Mouse (Mus musculus) kidney, postnatal 10 days (tissue): Measurements from ENCODE around the gene AI661453.
"Not testable (repeated sequence)": the region's sequence is repeated elsewhere in the genome, so short reads cannot be mapped to it uniquely, and the experiment has no call there.

Experiments
- DNase-seq: peaks from one replicate; pipeline ENCODE4 v3.0.0; 2021; ENCODE audit warnings: mixed read lengths

Gene AI661453

DNA sequence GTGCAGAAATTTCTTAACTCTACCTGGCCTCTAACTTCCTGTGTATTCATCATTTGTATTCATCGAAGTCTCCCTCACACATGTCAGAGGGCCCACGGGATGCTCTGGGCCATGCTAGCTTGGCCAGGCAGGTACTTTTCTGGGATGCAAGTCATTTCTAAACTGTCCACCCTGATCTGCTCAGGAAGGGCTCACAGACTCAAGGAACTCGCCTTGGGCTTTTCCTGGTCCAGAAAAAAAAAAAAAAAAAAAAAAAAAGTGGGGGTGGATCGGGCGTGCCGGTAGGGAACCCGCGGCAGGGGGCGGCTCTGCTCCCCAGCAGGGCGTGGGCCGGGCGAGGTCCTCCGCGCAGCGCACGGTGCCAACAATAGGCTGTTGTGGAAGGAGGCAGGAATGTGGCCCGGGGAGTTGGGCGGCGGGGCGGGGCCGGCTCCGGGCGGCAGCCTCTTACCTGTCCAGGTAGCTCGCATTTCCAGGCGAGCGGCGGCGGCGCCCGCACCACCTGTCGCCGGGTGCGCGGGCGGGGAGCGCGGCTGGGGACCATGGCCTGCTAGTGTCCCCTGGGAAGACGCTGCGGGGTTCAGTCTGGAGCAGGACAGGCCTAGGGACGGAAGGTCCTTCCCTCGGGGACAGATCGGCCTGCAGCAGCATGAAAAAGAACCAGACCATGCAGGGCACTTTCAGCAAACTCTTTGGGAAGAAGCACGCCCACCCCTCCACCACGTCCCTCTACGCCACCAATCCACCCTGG lies at the start of gene AI661453:
Gene AI661453 (plus strand): TSS at position 460 of the 751 bp plus-strand sequence.
- DNase-seq: peak; percentile 81

DNA sequence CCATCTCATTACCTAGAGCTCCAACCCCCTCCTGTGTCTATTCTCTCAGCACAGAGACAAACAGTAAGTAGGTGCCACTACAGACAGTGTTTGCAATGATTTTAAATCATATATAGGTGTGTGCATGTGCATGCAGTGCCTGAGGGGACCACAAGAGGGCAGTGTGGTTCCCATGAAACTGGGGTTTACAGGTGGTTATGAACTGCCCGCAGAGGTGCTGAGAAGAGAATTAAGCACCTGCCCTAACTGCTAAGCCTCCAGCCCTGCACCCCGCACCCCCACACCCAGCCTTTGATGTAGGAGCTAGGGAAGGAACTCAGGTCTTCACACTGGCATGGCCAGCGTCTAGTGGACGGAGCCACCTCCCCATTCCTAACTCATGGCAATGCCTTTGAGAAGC lies 49.8 kb upstream of the AI661453 start:
- DNase-seq: peak; percentile 77

DNA sequence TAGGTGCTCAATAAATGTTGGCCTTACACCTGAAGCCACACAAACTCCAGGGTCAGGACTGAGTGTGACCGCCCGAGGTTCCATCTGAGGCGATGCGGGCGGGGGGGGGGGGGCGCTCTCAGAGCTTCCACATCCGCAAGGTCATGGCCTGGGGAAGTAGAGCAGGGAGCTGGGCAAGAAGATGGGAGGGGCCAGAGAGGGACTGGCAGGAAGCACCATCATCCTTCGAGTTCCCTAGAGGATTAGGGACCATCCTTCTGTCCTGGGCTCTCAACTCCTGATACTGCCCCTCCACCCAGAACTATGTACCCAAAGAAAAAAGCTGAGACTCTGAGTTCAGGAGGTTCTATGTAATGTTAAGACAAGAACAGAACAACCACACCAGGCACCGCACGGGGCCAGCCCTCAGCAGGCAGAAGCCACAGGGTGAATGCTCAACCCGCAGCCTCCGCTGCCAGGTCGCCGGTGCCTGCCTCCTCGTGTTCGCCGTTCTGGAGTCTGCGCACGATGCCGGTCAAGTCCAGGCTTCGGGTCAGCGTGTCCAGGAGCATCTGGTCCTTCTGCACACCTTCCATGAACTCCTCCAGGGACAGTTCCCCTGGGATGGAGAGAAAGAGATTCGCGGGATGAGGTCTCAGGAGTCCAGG lies 42.1 kb upstream of the AI661453 start:
- peak; percentile 43 for DNase-seq

DNA sequence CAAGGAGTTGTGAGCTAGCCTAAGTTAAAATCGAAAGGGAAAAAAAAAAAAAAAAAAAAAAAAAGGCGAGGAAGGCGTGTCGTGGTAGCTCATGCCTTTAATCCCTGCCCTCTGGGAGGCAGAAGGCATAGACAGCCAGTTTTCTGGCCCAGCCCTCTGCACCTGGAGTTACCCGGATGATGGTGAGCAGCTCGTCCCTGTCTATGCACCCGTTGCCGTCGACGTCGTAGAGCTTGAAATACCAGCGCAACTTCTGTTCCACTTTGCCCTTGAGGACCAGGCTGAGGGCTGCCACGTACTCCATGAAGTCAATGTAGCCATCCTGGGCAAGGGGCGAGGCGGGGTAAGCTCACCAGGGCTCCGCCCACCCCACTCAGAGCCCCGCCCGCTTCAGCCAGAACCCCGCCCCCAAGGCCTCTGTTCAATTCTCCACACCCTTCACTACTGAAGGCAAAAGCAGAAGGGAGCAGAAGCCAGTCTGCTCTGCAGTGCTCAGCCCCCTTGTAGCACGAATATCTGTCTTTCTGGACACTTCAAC lies 41.0 kb upstream of the AI661453 start:
- DNase-seq: peak; percentile 73

DNA sequence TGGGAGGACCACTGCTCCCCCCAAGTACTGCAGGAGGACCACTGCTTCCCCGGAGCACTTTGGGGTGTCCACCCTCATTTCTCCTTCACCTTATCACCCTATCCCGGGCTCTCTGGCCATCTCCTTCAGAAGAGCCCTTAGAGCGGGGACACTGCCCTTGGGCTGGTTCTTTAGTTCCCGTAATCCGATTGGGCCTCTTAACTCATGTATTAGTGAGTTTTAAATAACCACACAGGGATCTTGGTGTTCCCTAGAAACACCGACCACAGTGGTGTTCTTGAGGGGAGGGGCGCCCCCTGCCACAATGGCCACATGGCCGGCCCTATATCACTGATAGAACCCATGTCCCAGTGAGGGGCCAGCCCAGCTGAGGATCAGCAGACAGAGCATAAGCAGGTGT lies 37.3 kb upstream of the AI661453 start:
- DNase-seq: no peak

DNA sequence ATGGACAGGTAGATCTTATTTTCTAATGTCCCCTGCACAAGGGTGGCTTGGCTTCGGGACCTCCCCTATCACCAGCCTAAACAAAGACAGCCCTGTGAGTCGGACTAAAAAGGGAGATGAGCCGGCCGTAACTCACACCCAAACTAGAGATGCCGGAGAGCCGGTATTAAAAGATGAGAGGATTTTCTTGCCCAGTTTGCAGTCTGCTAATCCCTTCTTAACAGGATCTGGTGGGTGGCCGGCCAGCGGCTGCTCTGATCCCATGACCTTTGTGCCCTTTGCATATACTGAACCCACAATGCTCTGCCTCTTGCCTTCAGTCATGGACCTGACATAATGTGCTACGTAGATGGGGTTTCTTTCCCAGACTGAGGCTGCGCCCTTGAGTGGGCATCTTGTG lies 36.0 kb upstream of the AI661453 start, which contains the start of gene Guca1a:
Gene Guca1a (minus strand): TSS at position 134 of the 400 bp plus-strand sequence.
- DNase-seq: no peak

DNA sequence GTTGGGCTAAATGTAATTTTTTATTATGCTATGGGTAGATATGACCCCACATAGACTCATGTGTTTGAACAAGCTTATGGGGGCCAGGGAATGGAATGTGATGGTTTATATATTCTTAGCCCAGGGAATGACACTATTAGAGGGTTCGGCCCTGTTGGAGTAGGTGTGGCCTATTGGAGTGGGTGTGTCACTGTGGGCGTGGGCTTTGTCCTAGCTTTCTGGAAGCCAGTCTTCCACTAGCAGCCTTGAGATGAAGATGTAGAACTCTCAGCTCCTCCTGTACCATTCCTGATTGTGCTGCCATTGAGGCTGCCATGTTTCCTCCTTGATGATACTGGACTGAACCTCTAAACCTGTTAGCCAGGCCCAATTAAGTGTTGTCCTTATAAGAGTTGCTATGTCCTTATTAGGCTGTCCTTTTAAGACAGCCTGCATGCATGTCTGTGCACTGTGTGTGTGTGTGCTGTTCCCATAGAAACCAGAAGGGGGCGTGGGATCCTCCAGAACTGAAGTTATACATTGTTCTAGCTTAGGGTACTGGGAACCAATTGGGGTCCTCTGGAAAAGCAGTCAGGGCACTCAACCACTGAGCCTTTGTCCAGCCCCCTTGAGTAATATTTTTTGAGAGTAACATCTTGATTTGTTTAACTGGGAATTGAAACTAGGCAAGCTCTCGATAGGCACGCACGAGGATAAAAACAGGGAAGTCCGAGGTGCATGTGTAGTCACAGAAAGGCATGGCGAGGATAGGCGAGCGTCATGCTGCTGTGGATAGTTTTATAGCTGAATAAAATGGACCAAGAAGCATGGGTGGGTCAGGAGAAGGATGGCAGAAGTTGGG lies 28.5 kb upstream of the AI661453 start:
- DNase-seq: no peak

DNA sequence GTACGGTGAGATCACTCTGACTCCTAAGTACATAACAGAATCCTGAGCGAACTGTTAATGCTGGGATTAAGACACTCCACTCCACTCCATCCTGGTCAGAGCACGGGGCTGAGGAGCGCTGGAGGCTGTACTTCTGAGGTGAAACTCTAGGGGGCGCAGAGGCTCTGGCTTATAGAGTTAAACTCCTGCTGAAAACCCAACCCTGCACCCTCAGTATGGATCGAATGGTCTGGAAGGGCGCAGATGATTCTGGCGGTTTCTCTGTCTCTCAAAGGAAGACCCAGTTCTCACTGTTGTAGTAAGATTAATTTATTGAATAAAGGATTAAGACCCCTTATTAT lies 27.9 kb upstream of the AI661453 start:
- DNase-seq: peak; percentile 86

DNA sequence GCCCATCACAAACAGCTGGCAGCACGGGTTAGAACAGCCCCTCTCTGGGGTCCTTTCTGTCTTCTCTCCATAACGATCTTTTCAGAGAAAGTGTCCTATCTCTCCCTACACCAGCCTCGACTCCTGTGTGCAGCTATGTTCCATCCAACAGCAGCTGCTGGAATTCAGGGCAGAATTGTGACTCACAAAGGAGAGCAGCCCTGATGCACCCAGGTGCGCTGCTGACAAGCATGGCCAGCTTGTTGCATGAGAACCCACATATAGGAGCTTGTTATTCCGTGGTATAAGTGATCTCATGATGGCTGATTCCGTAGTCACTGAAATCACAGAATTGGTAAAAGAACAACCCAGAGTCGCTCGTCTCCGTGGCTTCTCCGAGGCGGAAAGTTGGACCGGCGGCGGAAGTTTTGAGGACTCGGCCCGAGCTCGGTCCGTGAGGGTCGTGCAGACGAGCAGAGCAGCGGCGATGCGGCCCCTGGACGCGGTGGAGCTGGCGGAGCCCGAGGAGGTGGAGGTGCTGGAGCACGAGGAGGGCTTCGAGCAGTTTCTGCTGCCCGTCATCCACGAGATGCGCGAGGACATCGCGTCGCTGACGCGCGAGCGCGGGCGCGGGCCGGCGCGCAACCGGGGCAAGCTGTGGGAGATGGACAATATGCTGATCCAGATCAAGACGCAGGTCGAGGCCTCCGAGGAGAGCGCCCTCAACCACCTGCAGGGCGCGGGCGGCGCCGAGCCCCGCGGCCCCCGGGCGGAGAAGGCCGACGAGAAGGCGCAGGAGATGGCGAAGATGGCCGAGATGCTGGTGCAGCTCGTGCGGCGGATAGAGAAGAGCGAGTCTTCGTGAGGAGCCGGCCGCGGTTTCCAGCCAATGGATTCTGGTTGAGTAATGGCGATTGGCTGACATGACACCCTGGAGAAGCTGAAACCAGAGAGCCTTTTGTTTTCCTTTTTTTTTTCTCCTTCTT lies 26.2 kb upstream of the AI661453 start:
- DNase-seq: peak; percentile 29

DNA sequence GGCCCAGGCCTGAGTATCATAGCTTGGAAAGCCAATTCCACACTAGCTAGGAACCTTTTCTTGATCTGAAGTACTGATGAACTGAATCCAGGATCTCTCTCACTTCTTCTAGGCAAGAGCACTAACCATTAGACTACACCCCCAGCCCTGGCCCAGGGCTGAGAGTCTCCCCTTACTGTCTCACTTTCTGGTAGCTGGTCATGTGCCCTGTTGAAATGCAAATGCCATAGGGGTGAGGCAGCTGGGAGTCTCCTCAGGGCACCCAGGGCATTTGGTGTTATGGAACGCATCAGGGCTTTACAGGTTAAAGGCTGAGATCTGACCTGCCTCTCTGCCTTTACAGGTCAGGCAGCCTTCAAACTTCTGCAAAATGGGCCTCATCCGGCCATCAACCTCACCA lies 16.2 kb upstream of the AI661453 start:
- DNase-seq: no peak

DNA sequence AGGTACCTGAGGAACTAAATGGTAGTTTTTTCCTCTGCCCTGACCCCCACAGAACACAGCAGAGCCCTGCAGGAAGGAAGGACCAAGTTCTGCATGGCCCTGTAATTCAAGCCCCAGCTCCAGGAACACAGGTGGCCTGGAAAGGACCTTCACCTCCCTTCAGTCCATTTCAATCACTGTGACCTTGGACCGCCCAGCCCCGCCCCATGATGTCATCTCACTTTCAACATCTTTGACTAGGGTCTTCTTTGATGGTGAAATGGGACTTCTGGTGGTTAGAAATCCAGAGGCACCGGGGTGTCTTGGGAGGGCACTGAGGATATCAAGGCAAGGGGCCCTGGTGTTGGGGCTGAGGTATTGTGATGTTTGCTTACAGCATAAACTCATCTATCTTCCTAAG lies 14.8 kb upstream of the AI661453 start:
- no peak for DNase-seq

DNA sequence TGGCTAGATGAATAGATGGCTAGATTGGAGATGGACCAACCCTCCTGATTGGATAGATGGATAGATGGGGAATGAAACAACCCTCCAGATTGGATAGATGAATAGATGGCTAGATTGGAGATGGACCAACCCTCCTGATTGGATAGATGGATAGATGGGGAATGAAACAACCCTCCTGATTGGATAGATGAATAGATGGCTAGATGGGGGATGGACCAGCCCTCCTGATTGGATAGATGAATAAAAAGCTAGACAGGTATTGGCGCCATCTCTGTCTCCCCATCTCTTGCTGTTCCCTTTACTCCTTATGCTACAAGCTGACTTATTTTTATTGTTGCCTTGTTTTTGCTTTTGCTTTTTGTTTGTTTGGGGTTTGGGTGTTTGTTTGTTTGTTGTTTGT lies 13.8 kb upstream of the AI661453 start:
- DNase-seq: not testable (repeated sequence)

DNA sequence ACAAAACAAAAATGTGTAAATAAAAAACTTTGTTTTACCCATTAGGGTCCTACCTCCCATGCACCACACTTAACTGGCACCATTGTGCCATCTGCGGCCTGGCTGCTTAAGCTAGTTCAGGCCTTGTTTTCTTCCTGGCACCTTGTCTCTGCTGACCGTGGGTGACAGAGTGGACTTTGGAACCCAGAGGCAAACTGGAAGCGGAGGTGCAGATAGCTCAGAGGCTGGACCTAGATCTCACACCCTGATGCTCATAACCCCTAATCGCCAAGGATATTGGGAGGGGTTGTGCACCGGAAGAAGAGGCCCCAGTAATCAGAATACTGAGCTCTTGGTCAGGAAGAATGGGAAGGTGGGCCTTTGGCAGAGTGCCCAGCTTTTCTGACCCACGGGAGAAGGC lies 12.2 kb upstream of the AI661453 start:
- no peak for DNase-seq

DNA sequence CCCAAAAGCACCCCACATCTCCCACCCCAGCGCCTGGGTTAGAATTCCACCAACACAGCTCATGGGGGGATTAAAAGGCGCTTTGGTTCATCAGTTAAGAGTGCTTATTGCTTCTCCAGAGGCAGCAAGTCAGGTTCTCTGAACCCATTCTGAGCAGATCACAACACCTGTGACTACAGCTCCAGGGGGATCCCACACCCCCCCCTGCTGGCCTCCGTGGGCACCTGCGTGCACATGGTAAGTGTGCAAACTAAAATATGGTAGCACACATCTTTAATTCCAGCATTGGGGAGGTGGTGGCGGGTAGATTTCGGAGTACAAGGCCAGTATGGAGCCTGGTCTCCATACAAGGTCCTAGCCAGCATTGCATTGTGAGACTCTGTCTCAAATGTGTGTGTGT lies 9.1 kb upstream of the AI661453 start:
- no peak for DNase-seq

DNA sequence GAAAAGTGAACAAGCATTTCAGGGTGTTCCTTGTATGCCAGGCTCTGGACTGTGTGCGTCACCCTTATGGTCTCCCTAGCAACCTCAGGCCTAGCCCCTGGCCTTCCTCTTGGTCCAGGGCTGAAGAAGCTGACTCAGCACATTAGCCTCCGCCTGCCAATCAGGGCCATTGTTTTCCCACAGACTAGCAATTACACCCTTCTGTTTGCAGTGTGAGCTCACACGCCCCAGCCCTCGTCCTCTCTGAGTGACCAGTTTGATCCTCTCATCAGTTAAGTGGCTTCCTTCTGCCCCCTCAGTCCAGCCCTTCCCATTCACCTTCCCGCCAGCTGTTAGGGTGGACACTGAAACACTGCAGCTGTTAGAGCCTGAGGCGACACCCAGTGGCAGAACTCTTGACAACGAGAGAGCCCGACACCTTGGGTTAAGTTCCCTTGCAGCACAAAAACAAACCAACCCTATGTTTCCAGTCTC lies 7.5 kb upstream of the AI661453 start:
- peak; percentile 75 for DNase-seq

DNA sequence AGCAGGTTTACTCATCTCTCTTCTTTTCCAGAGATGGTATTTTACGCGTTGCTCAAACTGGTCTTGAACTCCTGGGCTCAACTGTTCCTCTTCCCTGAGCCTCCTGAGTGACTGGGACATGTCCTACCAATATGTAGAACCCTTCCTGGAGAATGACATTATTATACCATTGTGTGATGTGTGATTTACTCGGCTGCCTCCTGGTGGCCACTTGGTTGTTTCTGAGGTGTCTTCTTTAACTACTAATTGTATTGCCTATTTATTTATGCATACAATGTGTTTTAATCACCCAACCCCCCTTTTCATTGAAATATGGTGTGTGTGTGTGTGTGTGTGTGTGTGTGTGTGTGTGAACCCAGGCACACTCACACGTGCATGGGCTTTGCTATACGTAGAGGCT lies 5.6 kb upstream of the AI661453 start:
- no peak for DNase-seq

DNA sequence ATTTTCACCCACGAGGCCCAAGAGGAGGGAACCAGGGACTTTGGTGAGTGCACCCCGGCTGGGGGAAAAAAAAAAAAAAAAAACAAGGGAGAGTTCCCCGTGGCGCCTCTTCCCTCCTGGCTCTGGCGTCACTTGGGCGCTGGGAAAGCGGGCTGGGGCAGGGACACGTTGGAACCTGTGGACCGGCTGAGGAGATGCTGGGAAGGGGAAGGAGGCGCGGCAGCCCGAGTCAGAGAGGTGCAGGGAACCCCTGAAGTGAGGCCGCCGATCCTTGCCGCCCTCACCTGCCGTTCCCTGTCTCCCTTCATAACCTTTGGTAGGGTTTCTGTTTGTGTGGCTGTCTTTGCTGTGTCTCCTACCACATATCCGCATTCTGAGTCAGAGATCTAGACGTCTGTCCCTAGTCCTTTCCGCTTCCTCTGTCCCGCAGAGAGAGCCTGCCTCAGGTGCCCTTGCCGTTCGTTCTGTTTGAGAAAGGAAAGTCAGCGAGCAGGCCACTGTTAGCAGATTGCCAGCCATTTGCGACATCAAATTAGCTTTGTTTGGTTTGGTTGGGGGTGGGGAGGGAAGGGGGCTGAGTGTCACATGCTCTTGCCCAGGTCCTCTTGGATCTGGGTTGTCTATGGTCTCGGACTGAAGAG lies 612 bp downstream of the AI661453 start, which contains the start of gene 1700001C19Rik:
Gene 1700001C19Rik (minus strand): TSS at position 470 of the 641 bp plus-strand sequence.
- DNase-seq: no peak

DNA sequence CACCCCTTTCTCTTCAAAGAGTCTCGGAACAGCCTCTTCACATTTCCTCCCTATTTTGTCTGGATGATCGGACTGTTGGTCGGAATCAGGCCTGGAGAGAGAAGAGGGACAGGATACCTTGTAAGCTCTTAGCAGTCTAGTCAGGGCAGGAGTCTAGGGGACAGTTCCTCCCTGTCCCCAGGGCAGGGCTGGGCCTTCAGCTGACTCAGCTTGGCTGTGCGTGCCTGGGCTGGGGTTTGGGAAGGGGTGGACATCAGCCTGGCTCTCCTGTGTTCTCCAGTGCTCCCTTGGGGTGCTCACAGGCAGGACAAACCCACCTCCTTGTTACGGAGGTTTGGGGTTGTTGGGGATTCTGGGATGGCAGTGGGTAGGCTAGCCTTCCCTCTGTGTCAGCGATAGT lies 2.2 kb downstream of the AI661453 start:
- no peak for DNase-seq

DNA sequence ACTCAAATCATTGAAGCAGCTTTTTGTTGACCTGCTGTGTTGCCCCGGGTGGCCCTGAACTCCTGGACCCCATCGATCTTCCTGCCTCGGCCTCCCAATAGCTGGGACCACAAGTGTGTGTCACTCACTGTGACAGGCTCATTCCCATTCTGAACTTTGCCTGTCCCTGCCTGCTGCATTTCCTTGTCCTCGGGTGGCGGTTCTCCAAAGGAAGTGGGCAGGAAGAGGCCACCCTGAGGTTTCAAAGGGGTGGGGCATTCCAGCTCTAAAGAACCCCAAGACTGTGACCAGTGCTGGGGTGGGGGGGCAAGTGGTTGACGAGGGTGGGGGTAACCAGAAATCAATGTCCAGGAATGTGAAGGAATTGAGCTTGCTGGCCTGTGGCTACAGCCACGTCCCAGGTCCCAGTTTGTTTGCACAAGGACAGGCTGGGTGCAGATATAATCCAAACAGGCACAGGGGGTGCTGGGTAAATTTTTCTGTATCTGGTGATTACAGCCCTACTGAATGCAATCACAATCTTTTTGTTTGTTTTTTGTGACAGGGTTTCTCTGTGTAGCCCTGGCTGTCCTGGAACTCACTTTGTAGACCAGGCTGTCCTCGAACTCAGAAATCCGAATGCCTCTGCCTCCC lies 3.1 kb downstream of the AI661453 start:
- no peak for DNase-seq

DNA sequence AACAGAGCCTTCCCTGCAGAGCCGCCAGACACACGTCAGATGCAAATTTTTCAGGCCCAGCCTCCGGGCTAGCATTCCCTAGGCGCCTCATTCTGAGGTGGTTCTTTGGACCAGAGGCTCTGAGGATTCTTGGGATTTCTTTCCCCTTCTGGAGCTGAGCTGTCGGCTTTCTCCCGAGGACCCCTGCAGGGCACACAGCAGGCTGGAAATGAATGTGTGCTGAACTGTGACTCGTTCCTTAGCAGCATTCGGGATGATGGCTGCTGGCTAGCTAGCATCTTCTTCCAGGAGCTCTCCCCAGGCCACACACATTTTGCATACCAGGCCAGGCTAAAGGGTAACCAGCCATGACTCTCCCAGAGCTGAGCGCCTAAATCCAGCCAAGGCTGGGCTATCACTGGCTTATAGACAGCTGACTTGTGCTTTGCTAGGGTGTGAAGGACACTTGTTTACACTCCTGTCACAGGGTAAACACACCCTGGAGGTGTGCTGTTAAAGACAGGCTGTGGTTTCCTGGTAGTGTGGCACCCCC lies 4.0 kb downstream of the AI661453 start:
- peak; percentile 45 for DNase-seq
